Mouse (Mus musculus) frontal cortex, adult 2 months (tissue): ENCODE data around the gene Grin2d. TPM values are rescaled to one million over a fixed set of nuclear protein-coding genes. Genes with fewer than 3 reads are reported as not detected.
"Not testable (repeated sequence)": the region's sequence is repeated elsewhere in the genome, so short reads cannot be mapped to it uniquely, and the experiment has no call there.

Experiments
- DNase-seq, 2 experiments: peaks; one replicate each; pipeline ENCODE4 v3.0.0; 2022; ENCODE audit warnings: low spot score in 1 of 2; ENCODE audit errors: extremely low spot score in 1 of 2
- polyA plus RNA-seq: library from polyadenylated mRNA; depleted of rRNA; stranded (reverse); fragments of >200 nt; gene quantifications from 2 replicates; pipeline ENCODE4 v1.2.3, GENCODE M21; 2012; rRNA removed

The Grin2d gene
- 15.5 and 17.7 TPM in 2 replicates for polyA plus RNA-seq

DNA sequence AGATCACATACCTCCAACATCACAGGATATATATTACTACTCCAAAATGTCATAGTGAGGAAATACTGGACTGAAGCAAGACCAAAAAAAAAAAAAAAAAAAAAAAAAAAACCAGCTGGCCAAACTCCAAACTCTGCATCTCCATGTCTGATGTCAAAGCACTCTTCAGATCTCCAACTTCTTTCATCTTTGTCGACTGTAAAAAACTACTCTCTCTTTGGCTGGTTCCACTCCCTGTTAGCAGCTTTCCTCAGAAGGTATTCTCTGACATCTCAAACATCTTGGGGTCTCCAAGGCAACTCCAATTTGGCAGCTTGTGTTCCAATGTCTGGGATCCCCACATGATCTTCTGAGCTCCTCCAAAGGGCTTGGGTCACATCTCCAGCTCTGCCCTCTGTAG lies at the start of gene Grin2d:
Gene Grin2d (minus strand): TSS at position 101 of the 400 bp plus-strand sequence.
- not testable (repeated sequence) for DNase-seq

DNA sequence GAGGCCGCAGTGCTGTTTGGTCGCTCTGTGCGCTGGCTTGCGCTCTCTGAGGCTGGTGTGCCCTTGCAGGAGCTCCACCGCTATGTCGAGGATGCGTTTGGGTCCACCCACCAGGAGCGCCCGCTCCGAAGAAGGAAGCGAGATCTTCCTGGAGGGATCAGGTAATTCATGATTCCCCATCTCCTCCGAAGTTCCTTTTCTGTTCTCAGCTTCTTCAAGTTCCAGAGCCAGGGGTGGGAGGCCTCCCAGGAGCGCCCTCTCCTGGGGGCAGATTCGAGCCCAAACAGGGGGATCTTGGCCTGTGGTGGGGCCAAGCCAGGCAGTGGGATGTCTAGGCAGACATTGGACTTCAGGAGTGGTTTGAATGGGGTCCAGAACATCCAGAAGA lies 46.2 kb upstream of the Grin2d start:
- DNase-seq = no peak

DNA sequence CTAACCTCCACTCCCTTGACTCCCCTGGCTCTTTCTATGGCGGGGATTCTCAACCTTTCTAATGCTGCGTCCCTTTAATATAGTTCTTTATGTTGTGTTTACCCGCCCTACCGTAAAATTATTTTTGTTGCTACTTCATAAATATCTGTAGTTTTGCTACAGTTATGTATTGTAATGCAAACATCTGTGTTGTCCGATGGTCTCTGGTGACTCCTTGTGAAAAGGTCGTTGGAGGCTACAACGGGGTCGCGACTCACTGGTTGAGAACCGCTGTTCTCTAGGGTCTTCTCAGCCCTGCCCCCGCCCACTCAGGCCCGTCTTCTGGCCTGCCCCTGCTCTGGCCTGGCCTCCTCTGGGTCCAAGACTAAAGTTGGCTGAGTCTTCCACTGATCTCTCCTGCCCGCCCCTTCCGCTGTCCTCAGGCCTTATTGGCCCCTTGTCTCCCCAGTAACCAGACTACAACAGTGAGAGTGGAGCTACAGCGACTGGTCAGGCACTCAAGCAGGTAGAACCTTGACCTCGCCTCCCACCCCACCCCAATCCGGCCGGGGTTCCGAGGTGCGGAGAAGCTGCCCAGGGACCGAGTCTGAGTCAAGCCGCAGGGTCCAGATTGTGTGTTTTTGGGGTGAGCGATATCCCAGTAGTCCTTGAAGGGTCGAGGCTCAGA lies 45.7 kb upstream of the Grin2d start, which contains the start of gene Ccdc114:
Gene Ccdc114 (plus strand): TSS at position 311 of the 667 bp plus-strand sequence.
- DNase-seq = peak in 1 of 2 experiments; percentile 27

DNA sequence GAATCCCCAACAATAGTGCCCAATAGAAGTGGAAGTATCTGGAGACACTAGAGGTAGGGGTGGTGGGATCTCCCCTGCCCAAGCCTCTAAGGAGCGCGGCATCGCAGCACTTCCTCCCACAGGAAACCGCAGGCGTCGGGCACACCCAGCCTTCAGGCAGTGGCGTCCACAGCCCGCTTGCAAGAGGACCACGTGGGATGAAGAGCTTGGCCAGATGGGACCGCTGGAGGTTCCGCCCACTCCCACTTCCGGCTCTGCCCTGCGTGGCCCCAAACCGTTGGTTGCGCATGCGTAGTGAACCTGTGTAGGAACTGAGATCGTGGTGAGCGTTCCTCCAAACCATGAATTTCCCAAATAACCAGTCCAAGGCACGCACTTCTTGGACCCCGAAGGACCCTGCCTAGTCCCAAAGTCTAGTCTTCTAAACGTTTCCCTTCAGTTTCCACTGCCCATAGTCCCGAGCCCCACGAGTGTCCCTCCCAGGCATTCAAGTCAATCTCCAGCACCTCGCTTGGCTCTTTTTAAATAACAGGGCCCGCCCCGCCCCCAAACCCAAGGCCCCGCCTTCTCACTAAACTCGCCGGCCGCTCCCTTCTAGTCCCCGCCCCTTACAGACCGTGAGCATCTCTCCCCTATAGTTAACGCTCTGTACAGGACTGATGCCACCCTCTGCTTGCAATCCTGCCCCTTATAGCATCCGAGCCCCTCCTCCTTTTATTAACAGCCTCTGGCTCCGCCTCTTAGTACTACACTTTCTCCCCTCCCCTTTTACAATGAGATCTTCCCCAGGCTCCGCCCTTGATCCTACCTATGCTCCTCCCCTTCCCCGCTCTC lies 45.0 kb upstream of the Grin2d start:
- peak; percentile 91 to 95 for DNase-seq

DNA sequence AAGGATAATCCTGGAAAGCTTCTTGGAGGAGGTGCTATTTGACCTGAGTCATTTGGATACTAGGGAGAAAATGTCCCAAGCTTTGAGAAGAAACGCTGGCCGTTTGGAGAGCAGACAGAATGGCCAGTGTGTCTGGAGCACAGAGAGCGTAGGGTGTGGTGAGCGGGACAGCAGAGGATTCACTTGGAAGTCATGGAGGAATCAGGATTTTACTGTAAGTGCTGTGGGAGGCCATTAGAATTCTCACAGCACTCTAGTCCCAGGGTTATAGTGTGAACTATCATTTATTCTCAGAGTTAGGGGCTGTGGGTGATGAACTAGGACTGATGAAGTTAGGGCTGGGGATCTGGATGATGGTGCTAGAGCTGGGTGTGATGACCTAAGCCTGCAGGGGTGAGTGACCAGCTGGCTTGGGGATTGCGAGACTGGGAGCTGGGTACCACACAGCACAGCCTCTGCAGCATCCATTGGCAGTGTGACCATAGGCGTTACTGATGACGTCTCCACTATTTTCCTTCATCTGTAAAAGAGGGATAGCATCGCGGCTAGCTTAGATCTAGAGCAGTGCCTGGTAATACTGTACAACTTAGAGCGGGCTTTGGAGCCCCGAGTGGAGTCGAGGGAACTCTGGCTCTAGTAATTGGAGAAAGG lies 43.9 kb upstream of the Grin2d start:
- no peak for DNase-seq

DNA sequence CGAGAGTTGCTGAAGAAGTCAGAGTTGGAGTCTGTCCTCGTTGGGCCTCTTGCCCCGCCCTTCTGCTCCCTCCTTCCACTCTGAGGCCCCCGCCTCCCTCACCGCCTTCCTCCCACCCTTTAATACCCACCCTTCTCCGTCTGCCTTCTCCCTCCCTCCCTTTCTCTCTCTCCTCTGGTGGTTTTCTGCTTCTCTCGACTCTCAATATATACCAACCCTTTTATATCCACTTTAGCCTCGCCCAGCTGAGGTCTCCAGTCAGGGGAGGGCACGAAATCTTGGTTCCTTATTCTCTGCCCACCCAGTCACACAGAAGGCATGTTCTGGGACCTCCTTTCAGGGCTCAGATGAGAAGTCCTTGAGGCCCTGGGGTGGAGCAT lies 43.1 kb upstream of the Grin2d start, which contains the start of gene Emp3:
Gene Emp3 (minus strand): TSS at position 163 of the 380 bp plus-strand sequence.
- no peak for DNase-seq

DNA sequence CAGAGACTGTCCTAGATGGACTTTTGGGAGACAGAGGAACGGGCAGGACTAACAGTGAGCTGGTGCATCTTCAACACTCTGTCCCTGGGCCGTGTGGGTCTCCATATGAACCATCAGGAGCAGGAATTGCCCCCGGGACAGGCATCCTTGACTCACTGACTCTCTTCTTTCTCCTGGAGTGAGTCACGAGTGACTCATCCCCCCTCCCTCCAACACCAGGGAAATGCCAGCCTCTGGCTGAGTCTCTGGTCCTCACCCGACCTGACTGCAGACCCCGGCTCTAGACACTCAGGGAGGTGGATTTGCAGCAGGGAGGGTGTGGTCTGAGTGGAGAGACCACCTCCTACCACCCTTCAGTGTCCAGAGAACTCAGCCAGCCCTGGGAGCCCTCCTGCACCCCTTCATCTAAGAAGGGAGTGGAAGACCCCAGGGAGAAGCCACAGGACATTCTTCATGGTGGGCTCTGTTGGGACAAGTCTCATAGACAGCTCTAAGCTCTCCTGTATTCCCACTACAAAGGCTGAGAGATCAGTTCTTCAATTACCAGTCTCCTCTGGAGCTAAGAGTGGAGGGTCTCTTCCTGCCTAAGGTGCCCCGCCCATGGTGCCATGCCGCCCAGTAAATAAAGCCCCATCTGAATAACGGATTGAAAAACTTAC lies 42.5 kb upstream of the Grin2d start:
- peak in 1 of 2 experiments; percentile 50 for DNase-seq

DNA sequence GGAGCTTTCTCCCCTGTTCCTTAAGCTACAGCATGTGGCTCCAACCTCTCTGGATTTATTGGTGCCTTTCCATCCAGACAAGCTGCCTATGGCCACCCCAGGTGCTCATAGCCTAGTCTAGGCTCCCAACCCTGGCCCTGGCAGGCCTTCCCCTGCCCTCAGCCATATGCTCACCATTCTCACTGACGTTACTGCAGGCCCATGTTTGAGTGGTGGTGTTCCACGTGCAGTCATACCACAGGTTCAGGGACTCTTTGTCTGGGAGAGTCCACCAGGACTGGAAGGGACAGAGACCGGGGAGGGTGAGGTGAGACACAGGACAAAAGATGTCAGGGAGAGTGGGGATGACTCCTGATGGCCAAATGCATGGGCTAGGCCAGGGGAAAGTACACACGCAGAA lies 41.6 kb upstream of the Grin2d start:
- DNase-seq = no peak

DNA sequence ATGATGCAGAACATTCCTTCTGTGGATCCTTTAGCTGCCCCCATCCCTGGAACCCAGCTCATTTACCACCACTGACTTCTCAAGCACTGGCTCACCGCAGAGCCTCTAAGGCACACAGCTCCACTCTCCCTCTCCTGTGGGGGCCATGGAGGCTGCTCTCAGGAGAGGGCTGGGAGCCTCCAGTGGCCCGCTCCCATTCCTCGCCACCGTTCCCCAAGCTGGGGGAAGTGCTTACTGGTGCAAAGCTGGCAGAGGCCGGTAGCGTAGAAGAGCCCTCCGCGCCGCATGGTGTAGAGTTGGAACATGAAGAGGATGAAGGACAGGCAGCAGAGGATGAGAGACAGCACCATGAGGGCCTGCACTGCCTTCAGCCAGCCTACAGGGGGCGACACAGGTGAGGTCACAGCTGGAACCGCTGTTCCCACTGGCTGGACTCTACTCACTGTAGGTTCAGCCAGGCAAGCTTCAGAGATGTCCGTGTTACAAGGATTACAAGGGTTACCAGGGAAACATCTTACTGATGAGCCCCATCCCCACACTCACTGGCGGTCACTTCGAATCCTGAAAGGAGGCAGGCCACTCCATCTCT lies 41.0 kb upstream of the Grin2d start:
- DNase-seq = no peak

DNA sequence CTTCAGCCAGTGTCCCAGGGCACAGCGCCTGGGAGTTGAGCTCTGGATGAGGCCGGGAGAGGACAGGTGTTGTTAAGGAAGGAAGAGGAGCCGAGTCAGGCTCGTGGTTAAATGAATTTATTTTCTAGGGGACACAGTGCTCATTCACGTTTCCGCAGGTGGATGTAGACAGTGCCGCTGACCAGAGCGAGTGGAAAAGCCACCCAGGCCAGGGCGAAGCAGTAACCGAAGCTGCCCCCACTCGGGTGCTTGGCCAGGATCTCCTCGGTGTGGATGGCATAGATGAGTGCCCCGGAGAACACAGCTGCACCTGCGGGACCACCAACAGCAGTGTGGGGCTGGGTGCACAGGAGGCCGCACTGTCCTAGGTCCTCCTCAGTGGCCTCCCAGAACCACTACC lies 39.7 kb upstream of the Grin2d start:
- no peak for DNase-seq

DNA sequence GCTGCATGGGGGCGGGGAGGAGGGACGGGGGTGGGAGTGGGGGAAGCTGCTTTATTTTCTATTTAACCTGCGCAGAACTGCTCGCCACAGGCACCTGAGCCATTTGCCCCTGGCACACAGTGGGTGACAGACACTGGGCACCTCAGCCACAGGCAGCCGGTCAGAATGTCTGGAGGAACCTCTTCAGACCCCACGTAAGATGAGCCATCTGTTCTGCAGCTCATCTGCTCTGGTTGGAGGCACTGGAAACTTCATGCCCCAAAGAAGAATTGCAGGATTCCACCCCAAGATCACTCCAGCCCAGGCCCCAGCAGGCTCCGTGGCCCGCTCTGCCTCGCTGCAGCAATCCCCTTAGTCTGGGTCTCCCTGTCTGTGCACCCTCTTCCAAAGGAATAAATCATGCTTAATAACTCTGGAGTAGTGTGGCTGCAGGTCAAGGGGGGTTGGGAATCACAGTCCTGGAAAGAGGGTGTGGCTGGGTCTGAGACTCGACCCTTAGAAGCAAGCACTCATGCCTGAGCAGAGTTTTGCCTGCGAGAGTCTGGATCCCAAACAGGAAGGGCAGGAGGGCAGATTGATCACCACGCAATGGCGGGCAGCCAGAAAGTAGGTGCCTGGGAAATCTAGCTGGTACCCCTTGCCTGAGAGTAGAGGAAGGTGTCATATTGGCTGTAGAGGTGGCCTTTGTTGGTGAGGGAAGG lies 39.0 kb upstream of the Grin2d start:
- no peak for DNase-seq

DNA sequence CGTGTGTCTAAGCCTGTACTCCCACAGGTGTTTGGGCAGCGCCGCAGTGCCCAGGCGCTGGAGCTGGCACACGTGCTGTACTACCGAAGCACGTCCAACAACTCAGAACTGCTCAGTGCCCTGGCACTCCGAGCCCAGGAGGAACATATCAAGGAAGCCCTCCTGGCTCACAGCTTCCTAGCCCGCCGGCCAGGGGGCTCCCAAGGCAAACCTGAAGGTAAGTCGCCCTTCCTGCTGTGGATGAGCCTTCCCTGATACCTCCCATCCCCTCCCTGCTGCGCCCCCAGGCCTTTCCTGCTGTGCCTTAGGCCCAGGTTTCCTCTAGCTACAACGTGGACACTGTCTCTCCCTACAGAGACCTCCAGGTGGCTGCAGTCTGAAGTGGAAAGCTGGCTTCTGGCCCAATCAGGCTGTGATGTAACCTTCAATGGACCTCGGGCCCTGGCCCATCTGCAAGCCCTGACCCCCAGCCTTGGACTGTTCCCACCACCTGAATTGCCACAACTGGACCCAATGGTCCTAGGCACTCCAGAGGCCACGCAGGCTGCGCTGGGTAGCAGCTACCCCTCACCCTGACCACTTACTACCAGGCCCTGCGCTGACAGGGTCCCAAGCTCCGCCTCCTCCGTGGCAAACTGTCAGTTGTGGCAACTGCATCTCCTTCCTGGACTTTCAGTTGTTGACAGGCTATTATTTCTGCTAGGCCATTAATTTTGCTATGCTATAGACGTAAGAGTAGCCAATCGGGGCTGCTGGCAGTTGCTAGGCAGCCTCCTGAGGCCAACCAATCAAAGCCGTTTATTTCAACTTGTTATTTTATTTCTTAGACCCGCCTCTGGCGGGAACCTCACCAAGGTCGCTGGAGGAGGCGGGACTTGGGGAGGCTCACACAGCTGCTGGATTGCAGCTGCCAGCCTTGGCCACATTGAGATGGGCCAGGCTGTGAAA lies 38.2 kb upstream of the Grin2d start:
- peak; percentile 74 to 80 for DNase-seq

DNA sequence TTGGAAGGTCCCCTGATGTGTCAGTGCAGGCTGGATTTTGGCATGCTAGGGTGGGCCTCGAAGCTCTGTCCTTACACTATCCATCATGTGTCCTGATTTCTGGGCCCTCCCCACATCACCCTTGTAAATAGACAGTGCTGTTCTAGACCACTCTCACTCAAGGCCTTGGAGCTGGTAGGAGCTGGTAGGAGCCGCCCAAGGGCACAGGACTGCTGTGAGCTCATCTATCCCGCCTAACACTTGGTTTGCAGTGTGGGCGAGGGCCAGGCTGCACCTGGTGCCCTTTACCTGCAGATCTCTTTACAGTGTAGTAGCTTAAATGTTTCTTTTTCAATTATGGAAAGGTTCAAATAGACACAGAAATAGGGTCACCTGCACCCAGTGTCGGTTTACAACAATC lies 36.8 kb upstream of the Grin2d start:
- DNase-seq = no peak

DNA sequence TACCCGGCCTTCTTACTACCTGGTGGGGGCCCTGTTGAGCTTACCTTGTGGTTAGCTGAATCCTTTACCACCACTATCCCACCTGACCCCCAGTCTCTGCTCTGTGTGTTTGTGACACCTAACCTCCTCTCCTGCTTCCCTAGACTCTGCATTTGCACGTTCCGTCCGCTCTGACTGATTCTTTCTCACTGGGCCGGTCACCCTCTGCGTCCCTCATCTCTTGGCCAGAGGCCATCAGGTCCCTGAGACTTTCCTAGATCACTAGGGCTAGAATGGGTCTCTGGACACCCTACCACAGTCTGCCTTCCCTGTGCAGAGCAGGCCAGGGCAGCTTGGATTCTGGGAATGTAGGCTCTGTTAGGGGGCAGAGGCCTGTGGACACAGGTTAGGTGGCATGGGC lies 35.9 kb upstream of the Grin2d start:
- no peak for DNase-seq

DNA sequence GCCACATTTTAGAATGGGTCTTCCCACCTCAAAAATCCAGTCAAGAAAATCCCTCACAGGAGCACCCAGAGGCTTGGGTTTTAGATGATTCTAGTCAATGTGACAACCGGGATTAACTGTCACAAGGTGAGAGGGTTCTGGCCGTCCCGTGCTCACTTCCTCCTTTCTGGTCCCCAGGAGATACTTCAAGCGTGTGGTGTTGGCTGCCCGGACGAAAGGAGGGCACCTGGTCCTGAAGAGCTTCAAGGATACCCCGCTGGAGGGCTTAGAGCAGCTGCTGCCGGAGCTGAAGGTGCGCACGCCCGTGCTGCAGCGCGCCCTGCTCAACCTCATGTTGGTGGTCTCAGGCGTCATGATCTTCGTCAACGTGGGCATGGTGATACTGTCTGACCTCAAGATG lies 31.0 kb upstream of the Grin2d start:
- no peak for DNase-seq

DNA sequence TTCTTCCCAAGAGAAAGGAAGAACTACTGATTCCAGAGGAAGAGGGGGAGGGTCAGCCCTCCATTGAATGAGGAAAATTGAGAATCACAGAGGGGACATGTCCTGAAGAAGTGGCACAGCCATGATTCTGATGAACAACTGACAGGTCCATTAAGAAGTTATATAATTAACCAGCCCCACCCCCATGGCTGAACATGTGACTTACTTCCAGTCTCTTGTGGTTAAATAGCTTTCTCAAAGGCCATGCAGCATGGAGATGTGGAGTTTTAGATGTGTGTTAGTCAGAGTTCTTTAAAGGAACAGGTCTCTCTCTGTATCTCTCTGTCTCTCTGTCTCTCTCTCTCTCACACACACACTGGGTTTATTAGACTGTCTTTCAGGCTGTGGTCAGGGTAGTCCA lies 30.2 kb upstream of the Grin2d start:
- DNase-seq = no peak

DNA sequence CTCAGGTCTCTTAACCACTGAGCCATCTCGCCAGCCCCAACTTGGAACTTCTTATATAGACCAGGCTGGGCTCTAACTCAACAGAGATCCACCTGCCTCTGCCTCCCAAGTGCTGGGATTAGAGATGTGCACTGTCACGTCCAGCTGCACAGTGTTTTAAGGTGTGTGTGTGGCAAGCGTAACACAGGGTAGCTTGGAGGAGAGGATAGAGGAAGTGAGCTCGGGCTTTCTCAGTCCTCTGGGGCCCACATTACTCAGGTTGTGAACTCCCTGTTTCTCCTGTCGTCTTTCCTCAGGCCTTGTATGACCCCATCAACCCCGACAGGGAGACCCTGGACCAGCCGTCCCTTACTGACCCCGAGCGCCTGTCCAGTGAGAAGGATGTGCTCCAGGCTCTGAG lies 28.4 kb upstream of the Grin2d start:
- no peak for DNase-seq

DNA sequence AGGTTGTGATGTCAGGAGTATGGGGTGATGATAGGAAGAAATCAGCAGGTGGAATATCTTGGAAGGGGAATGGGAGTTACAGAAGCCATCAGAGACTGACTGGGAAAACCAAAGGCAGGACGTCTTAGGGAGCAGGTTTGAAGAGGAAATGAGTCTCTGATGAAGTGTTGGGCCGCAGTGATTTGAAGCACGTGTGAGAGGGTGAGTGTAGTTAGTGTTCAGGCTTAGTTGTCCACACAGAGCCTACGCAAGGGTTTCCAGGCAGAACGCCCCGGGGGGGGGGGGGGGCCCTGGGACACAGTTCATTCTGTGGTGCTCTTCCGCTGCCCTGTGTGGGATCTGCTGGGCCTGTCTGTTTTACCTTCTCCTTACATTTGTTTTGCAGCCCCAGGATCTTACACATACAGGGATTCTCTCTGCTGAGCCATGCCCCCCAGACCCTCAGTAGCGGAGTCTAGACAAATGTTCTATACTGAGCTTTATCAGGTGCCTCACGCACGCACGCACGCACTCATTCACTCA lies 24.4 kb upstream of the Grin2d start:
- DNase-seq = no peak

DNA sequence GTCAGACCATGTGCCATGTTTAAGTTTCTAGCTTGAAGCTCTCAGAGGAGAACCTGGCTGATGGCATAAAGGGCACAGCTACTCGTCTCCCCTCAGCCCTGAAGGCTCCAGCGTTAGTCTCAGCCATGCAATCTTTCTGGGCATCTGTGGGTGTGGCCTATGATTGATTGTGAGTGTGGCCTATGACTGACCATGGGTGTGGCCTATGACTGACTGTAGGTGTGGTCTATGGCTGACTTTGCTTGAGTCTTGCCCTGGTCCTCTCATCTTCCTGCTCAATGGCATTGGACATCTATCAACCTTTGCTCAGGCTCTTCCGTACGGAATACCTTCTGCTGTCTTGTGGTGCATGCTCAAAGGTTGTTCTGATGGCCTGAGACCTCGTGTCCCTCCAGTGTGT lies 23.4 kb upstream of the Grin2d start:
- DNase-seq = no peak
